Mouse (Mus musculus) cerebral cortex, adult 2 months (tissue): ENCODE data around the gene Agpat3.

Experiments
- WGBS: fragments of 180-500 bp; shearing (Covaris S2); methylation state at CpG from one replicate; pipeline ENCODE4 v1.1.7; 2018; 5-methylcytosine and 5-hydroxymethylcytosine counted together

The Agpat3 gene

GRCm38 (mm10) chr10:78297576-78298484 lies 54.5 kb downstream of the Agpat3 start:
- WGBS, result 19% methylated on average over 15 of the region's 15 CpGs

- 75% methylated on average over 4 of the region's 4 CpGs for WGBS
Measured at GRCm38 (mm10) chr10:78296980-78297379, 55.3 kb downstream of the Agpat3 start.

GRCm38 (mm10) chr10:78296371-78296770 lies 55.9 kb downstream of the Agpat3 start:
- 93% methylated on average over 5 of the region's 5 CpGs for WGBS

GRCm38 (mm10) chr10:78293576-78293975 lies 58.7 kb downstream of the Agpat3 start:
- WGBS, result 81% methylated on average over 1 of the region's 1 CpGs

GRCm38 (mm10) chr10:78292381-78292780 lies 59.9 kb downstream of the Agpat3 start:
- WGBS, result 88% methylated on average over 5 of the region's 5 CpGs

GRCm38 (mm10) chr10:78290730-78291535 lies 61.4 kb downstream of the Agpat3 start:
- WGBS, result 86% methylated on average over 8 of the region's 8 CpGs

GRCm38 (mm10) chr10:78288896-78289295 lies 63.4 kb downstream of the Agpat3 start:
- 72% methylated on average over 4 of the region's 4 CpGs for WGBS

- WGBS, result 84% methylated on average over 5 of the region's 5 CpGs
Measured at GRCm38 (mm10) chr10:78288135-78288534, 64.2 kb downstream of the Agpat3 start.

GRCm38 (mm10) chr10:78287465-78288132 lies 64.7 kb downstream of the Agpat3 start:
- 92% methylated on average over 22 of the region's 22 CpGs for WGBS

GRCm38 (mm10) chr10:78285959-78286358 lies 66.3 kb downstream of the Agpat3 start:
- WGBS, result 68% methylated on average over 4 of the region's 4 CpGs

- 78% methylated on average over 6 of the region's 6 CpGs for WGBS
Measured at GRCm38 (mm10) chr10:78285409-78285808, 66.9 kb downstream of the Agpat3 start.

GRCm38 (mm10) chr10:78284812-78285211 lies 67.5 kb downstream of the Agpat3 start:
- 89% methylated on average over 12 of the region's 12 CpGs for WGBS

- 86% methylated on average over 4 of the region's 4 CpGs for WGBS
Measured at GRCm38 (mm10) chr10:78282411-78282810, 69.9 kb downstream of the Agpat3 start.

- 85% methylated on average over 9 of the region's 9 CpGs for WGBS
Measured at GRCm38 (mm10) chr10:78280486-78280885, 71.8 kb downstream of the Agpat3 start.

GRCm38 (mm10) chr10:78279210-78279609 lies 73.1 kb downstream of the Agpat3 start:
- WGBS, result 60% methylated on average over 8 of the region's 8 CpGs

- 60% methylated on average over 3 of the region's 3 CpGs for WGBS
Measured at GRCm38 (mm10) chr10:78277835-78278234, 74.5 kb downstream of the Agpat3 start.

GRCm38 (mm10) chr10:78276242-78276641 lies 76.0 kb downstream of the Agpat3 start:
- WGBS, result 93% methylated on average over 4 of the region's 4 CpGs

GRCm38 (mm10) chr10:78272932-78273331 lies 79.4 kb downstream of the Agpat3 start:
- 49% methylated on average over 9 of the region's 9 CpGs for WGBS

GRCm38 (mm10) chr10:78265881-78266280 lies 86.4 kb downstream of the Agpat3 start:
- WGBS, result 60% methylated on average over 3 of the region's 3 CpGs

- 74% methylated on average over 3 of the region's 3 CpGs for WGBS
Measured at GRCm38 (mm10) chr10:78264735-78265134, 87.6 kb downstream of the Agpat3 start.

- WGBS, result 64% methylated on average over 7 of the region's 7 CpGs
Measured at GRCm38 (mm10) chr10:78260916-78261650, 91.2 kb downstream of the Agpat3 start.
